9 mouse cellular contexts compared by ENCODE assay signal in the genomic region with DNA sequence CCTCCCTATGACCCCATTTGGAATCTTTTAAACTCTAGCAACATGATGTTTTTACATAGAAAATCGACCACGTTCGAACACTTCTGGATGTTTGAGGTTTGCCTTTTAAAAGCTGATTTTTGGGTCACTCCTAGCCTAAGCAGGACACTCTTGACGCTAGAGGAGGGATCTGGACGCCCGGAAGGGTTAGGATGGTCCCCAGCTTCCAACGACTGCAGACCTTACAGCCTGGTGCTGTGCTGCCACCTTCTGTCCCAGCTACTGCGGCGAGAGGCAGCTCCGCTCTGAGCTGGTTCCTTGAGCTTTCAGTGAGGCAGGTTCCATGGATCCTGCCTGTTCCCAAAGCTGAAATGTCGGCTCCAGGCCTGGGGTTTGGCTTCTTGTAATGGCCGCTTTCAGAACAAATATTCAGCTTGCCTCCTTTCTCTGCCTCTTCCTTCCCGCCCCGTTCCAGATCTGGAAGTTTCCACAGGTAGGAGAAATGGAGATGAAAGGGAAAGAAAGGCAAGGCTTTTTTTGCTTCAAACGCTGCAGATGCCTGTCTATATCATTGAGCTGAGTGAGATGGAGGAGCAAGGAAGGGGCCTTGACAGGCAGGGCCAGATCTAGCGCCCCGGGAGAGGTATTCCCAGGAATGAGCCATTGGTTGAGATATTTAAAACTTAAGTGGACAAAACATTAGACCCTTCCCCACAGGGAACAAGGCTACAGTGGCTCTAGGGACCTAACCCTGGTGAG.
DNase-seq lines count a peak whose midpoint lies in the region; ATAC-seq and TF ChIP-seq lines count a peak whose summit lies in the region.
"Had no signal": no experiment of that assay in that cellular context is flagged by ENCODE, and none has a peak within 500 bp of the region (broad histone marks: within the 10 kb centered on the region; RNA-seq: fewer than 3 reads in every experiment).

No protein-coding gene starts in this region.

- H3K36me3 ChIP-seq in MEL (ENCODE audit: control insufficient read depth in 1 of 2, insufficient read depth in 2 of 2, low read length in 2 of 2): no peaks in the 10 kb centered on the region
- H3K36me3 ChIP-seq in forebrain, postnatal 0 days (ENCODE audit: insufficient read depth): no peaks in the 10 kb centered on the region

- TF ChIP-seq POLR2A in MEL (IDR thresholded peaks at IDR 0.05; ENCODE audit: control insufficient read depth in 1 of 2, insufficient read depth in 1 of 2, low read depth in 1 of 2, low read length in 2 of 2, poor library complexity in 1 of 2): no peak
- no peak for TF ChIP-seq POLR2A in lung, adult 2 months (IDR thresholded peaks at IDR 0.05; ENCODE audit: borderline replicate concordance, extremely low read depth, low read depth, low read length)

- intact Hi-C loops in heart, postnatal 14 days (cut with DNase I): loop anchor here (2.0 to 10.0 kb wide), 6 partner anchors 123 to 797 kb away; partner anchors contain the start of gene Tcf7l2

- no peaks in the 10 kb centered on the region for H3K79me2 ChIP-seq in MEL (ENCODE audit: control insufficient read depth, insufficient read depth, low read length, poor library complexity)

- peak overlapping the region; percentile 20; the same call in 1 of the 2 replicates for H3K4me2 ChIP-seq in forebrain, postnatal 0 days (ENCODE audit: low read depth)

- no peak for DNase-seq in MEL (ENCODE audit: low read depth, low spot score)
- DNase-seq in cerebellum, adult 18-20 months: peak; percentile 43 to 45
- DNase-seq in forebrain, postnatal 0 days: peak; percentile 88
- peak; percentile 75 to 84 for DNase-seq in heart, postnatal 14 days
- DNase-seq in kidney, postnatal 4 days: peak; percentile 88 to 91
- DNase-seq in lung, adult 2 months: peak; percentile 43
- peak; percentile 58 for DNase-seq in ovary, postnatal 14 days (ENCODE audit: low spot score)
- DNase-seq in urinary bladder, postnatal 36 days (ENCODE audit: low spot score in 2 of 2): peak; percentile 66 to 79

- H3K27me3 ChIP-seq in MEL (ENCODE audit: control insufficient read depth in 1 of 2, insufficient read depth in 2 of 2, low read length in 2 of 2): peaks cover 15 to 16% of the 10 kb centered on the region in 2 experiments
- peaks cover 16% of the 10 kb centered on the region for H3K27me3 ChIP-seq in forebrain, postnatal 0 days (ENCODE audit: insufficient read depth, low read length)

- peak; percentile 48 for TF ChIP-seq RAD21 in MEL (IDR thresholded peaks at IDR 0.05; ENCODE audit: low read depth, low read length)

- peak in 2 of 3 experiments; percentile 26 to 64; a peak in 4 of 6 replicates for TF ChIP-seq CTCF in MEL (IDR thresholded peaks at IDR 0.05 in 2 of 3, conservative IDR thresholded peaks at IDR 0.05 in 1 of 3; ENCODE audit: control insufficient read depth in 1 of 3, insufficient read depth in 1 of 3, low read depth in 2 of 3, low read length in 3 of 3, poor library complexity in 1 of 3, severe bottlenecking in 1 of 3)
- TF ChIP-seq CTCF in forebrain, postnatal 0 days (IDR thresholded peaks at IDR 0.05; ENCODE audit: low read depth): peak; percentile 97
- TF ChIP-seq CTCF in lung, adult 2 months (IDR thresholded peaks at IDR 0.05; ENCODE audit: insufficient read depth, low read length): peak; percentile 70

- no peaks in the 10 kb centered on the region for H3K9me3 ChIP-seq in MEL (replicated peaks; ENCODE audit: insufficient read depth, low read length)
- no peaks in the 10 kb centered on the region for H3K9me3 ChIP-seq in forebrain, postnatal 0 days (ENCODE audit: low read length)

- H3K27ac ChIP-seq in MEL (ENCODE audit: control insufficient read depth, low read depth, low read length): no peak overlapping the region
- H3K27ac ChIP-seq in forebrain, postnatal 0 days (ENCODE audit: low read depth, low read length): no peak overlapping the region

- no peak overlapping the region for H3K9ac ChIP-seq in MEL (ENCODE audit: control insufficient read depth, low read depth, low read length, poor library complexity, severe bottlenecking)
- H3K9ac ChIP-seq in forebrain, postnatal 0 days: no peak overlapping the region

- no peaks in the 10 kb centered on the region for H3K4me1 ChIP-seq in MEL (ENCODE audit: control insufficient read depth in 1 of 2, insufficient read depth in 2 of 2, low read length in 2 of 2)
- peaks cover 5% of the 10 kb centered on the region; the same call in 1 of the 2 replicates for H3K4me1 ChIP-seq in forebrain, postnatal 0 days (ENCODE audit: insufficient read depth)
- no peaks in the 10 kb centered on the region for H3K4me1 ChIP-seq in lung, adult 2 months (ENCODE audit: control insufficient read depth, insufficient read depth, low read length)

- H3K4me3 ChIP-seq in MEL (ENCODE audit: control insufficient read depth in 1 of 2, insufficient read depth in 1 of 2, low read depth in 2 of 2, low read length in 2 of 2): no peak overlapping the region
- H3K4me3 ChIP-seq in forebrain, postnatal 0 days (ENCODE audit: low read depth, low read length): no peak overlapping the region
- H3K4me3 ChIP-seq in lung, adult 2 months (replicated peaks; ENCODE audit: extremely low read depth, low read depth, low read length): no peak overlapping the region
- H3K4me3 ChIP-seq: erythroblast, embryonic 14.5 days had no signal

- no peak for TF ChIP-seq EP300 in MEL (IDR thresholded peaks at IDR 0.05; ENCODE audit: low read depth in 1 of 2, low read length in 2 of 2)

- peak; percentile 94 for ATAC-seq in forebrain, postnatal 0 days

- WGBS in forebrain, postnatal 0 days: 10% methylated on average over 17 of the region's 17 CpGs
- WGBS in lung, adult 2 months: 21% methylated on average over 17 of the region's 17 CpGs

TF ChIP-seq in MEL, 35 proteins besides CTCF, POLR2A, EP300 and RAD21:
- TF ChIP-seq MYC (IDR thresholded peaks at IDR 0.05; ENCODE audit: low read depth, low read length) (no peak), MYB (IDR thresholded peaks at IDR 0.05; ENCODE audit: low read depth, low read length) (no peak), KAT2A (conservative IDR thresholded peaks at IDR 0.05; ENCODE audit: low read depth, low read length) (no peak), ZC3H11A (IDR thresholded peaks at IDR 0.05; ENCODE audit: low read depth, low read length) (peak; percentile 23; the same call in 1 of the 2 replicates), ZNF384 (IDR thresholded peaks at IDR 0.05; ENCODE audit: low read depth, low read length) (no peak), SMC3 (IDR thresholded peaks at IDR 0.05; ENCODE audit: low read depth, low read length) (peak; percentile 39), USF1 (IDR thresholded peaks at IDR 0.05; ENCODE audit: low read depth, low read length) (no peak)

Comparison
In these comparisons a context has a peak if more than half of its experiments do, and no peak if none do; other contexts are left out.
1. CTCF ChIP-seq: peak in every context shown above with its lines; median percentile 97 in forebrain, postnatal 0 days; 70 in lung, adult 2 months; 45 in MEL.